Mouse (Mus musculus) layer of hippocampus, adult 9-10 months (tissue): ENCODE measurements at regions not wholly inside any gene's neighbourhood (a gene's known extent, or its start where the extent isn't known, plus 50 kb on each side); places are given as distances from the start of the nearest gene placed in this dataset.

Experiments used
- DNase-seq: peaks from one replicate; pipeline ENCODE4 v3.0.0; 2022; ENCODE audit warnings: low spot score

GRCm38 (mm10) chr1:190067181-190067580, 103.3 kb downstream of the Prox1 start:
- no peak for DNase-seq

GRCm38 (mm10) chr1:190066426-190066825, 104.1 kb downstream of the Prox1 start:
- no peak for DNase-seq

GRCm38 (mm10) chr1:190061560-190062295, 108.8 kb downstream of the Prox1 start:
- no peak for DNase-seq

- DNase-seq: no peak
Measured at GRCm38 (mm10) chr1:190059025-190059424, 111.5 kb downstream of the Prox1 start.

GRCm38 (mm10) chr1:190056931-190057330, 113.6 kb downstream of the Prox1 start:
- DNase-seq: no peak

- DNase-seq: no peak
Measured at GRCm38 (mm10) chr1:190051903-190052302, 118.6 kb downstream of the Prox1 start.

GRCm38 (mm10) chr1:190048521-190049170, 121.9 kb downstream of the Prox1 start:
- no peak for DNase-seq

- DNase-seq: no peak
Measured at GRCm38 (mm10) chr1:190047201-190047600, 123.3 kb downstream of the Prox1 start.

- peak; percentile 16 for DNase-seq
Measured at GRCm38 (mm10) chr1:190045797-190046196, 123.6 kb upstream of the Smyd2 start.

- DNase-seq: no peak
Measured at GRCm38 (mm10) chr1:190044036-190044435, 121.9 kb upstream of the Smyd2 start.

GRCm38 (mm10) chr1:190043156-190043555, 121.0 kb upstream of the Smyd2 start:
- DNase-seq: no peak

GRCm38 (mm10) chr1:190042197-190042596, 120.0 kb upstream of the Smyd2 start:
- DNase-seq: no peak

- DNase-seq: no peak
Measured at GRCm38 (mm10) chr1:190041096-190041706, 119.0 kb upstream of the Smyd2 start.

GRCm38 (mm10) chr1:190038046-190038445, 115.9 kb upstream of the Smyd2 start:
- DNase-seq: no peak

- no peak for DNase-seq
Measured at GRCm38 (mm10) chr1:190036726-190037125, 114.6 kb upstream of the Smyd2 start.

GRCm38 (mm10) chr1:190035935-190036334, 113.8 kb upstream of the Smyd2 start:
- DNase-seq: no peak

- no peak for DNase-seq
Measured at GRCm38 (mm10) chr1:190034091-190034490, 111.9 kb upstream of the Smyd2 start.

- DNase-seq: peak; percentile 8
Measured at GRCm38 (mm10) chr1:190027536-190027935, 105.4 kb upstream of the Smyd2 start.

GRCm38 (mm10) chr1:190009466-190009865, 87.3 kb upstream of the Smyd2 start:
- no peak for DNase-seq

GRCm38 (mm10) chr1:190007271-190007670, 85.1 kb upstream of the Smyd2 start:
- no peak for DNase-seq

- no peak for DNase-seq
Measured at GRCm38 (mm10) chr1:190001084-190001483, 78.9 kb upstream of the Smyd2 start.

GRCm38 (mm10) chr1:189993706-189994105, 71.5 kb upstream of the Smyd2 start:
- DNase-seq: no peak

GRCm38 (mm10) chr1:189993221-189993620, 71.1 kb upstream of the Smyd2 start:
- no peak for DNase-seq
